Mouse (Mus musculus): Measurements from ENCODE around the gene Mrnip.

The Mrnip gene

GRCm38 (mm10) chr11:50206037-50206436 is 31.8 kb downstream of the Mrnip start:
- DNase-seq: no peak

GRCm38 (mm10) chr11:50207344-50207743 is 33.1 kb downstream of the Mrnip start:
- DNase-seq: no peak

- DNase-seq: no peak
These were observed 33.8 kb downstream of the Mrnip start for GRCm38 (mm10) chr11:50208039-50208438.

GRCm38 (mm10) chr11:50210101-50210504 is 35.9 kb downstream of the Mrnip start:
- DNase-seq: peak; percentile 96

DNA sequence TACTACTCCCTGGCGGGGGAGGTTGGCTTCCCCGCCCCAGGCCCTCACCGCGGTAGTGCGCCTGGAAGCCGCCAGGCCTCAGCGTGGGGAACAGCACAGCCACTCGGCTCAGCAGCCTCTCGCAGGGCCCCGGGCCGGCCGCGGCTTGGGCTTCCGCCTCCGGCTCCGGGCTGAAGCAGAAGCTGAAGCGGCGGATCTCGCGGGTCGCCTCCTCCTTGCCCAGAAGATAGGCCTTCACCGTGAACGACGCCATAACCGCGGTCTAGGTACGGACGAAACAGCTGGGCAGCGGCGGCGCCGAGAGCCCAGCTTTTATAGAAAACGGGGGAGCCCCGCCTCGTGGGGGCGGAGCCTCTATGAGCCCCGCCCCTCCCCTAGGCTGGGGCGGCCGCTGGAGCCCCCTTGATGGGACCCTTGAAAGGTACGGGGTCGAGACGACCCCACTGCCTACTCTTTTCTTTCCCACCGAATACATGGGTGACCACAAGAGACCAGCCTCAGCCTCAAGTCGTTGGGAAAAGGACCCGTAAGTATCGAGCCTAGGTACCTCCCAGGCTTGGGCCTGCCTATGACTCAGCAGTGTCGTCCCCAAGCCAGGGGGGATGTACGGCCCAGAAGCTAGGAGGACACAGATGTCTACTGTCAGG is 36.4 kb downstream of the Mrnip start, which contains the start of the genes Sqstm1 and Mgat4b:
Gene Sqstm1, minus strand, starts transcription at position 323 of the 647 bp plus-strand sequence.
Gene Mgat4b, plus strand, starts transcription at position 386 of the 647 bp plus-strand sequence.
- peak; percentile 90 for DNase-seq

- DNase-seq: no peak
These were observed 37.2 kb downstream of the Mrnip start for GRCm38 (mm10) chr11:50211322-50212059.

GRCm38 (mm10) chr11:50212060-50212739 is 38.0 kb downstream of the Mrnip start:
- DNase-seq: no peak

- peak; percentile 88 for DNase-seq
These were observed 38.9 kb downstream of the Mrnip start for GRCm38 (mm10) chr11:50212848-50213758.

GRCm38 (mm10) chr11:50214631-50215030 is 40.4 kb downstream of the Mrnip start:
- DNase-seq: no peak

GRCm38 (mm10) chr11:50215633-50216032 is 41.4 kb downstream of the Mrnip start:
- DNase-seq: no peak

GRCm38 (mm10) chr11:50216724-50217366 is 42.6 kb downstream of the Mrnip start:
- DNase-seq: no peak

- peak; percentile 69 for DNase-seq
These were observed 43.6 kb downstream of the Mrnip start for GRCm38 (mm10) chr11:50217811-50218210.

- no peak for DNase-seq
These were observed 45.6 kb downstream of the Mrnip start for GRCm38 (mm10) chr11:50219833-50220232.

GRCm38 (mm10) chr11:50222559-50223276 is 48.5 kb downstream of the Mrnip start:
- peak; percentile 53 for DNase-seq

GRCm38 (mm10) chr11:50223783-50224662 is 49.8 kb downstream of the Mrnip start:
- no peak for DNase-seq

DNA sequence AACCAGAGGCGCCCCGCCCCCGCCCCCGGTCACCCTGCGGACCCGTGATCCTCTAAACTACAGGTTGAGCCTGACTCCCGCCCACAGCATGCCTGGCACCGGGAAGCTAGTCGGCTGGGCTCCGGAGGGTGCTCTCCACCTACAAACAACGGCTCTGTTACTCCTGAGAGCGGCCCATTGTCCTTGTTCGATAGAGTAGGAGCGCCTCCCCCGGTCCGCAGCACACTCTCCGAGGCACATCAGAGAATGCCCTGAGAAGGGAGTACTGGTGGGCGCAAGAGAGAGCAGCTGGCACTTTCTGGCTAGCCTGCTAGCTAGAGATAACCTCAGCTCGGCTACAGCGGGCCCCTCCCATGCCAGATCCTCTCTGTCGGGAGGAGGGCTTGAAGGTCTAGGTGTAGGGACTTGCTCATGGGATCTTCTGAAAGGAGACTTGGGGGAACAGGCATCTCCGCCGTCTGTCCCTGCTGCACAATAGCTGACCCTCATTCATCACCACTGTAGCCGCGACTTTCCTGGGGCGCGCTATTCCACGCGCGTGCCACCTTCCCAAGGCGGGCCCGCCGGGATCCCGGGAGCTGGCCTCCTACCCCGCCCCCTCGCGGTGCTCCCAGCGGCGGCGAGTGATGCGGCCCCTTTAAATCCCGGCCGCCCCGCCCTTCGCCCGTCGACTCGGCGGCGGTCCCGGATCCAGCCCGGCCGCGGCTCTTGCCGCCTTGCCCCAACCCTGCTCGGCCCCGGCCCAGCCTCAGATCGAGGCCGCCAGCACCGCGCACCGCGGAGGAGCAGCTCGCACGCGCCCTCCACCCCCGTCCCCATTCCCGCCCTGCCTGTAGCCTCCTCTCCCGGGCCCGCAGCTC is 50.7 kb downstream of the Mrnip start:
- DNase-seq: peak; percentile 95

GRCm38 (mm10) chr11:50225611-50226378 is 51.6 kb downstream of the Mrnip start:
- peak; percentile 75 for DNase-seq

GRCm38 (mm10) chr11:50226406-50226805 is 52.2 kb downstream of the Mrnip start:
- no peak for DNase-seq
